Mouse (Mus musculus): ENCODE results near the gene Hdac2. TPM values are rescaled to one million over a fixed set of nuclear protein-coding genes. Genes with fewer than 3 reads are reported as not detected.

The Hdac2 gene
- total RNA-seq, 2 experiments from 2014 or later: 50.0 to 58.5 TPM

Other genes with a start within 250 kb of the Hdac2 start
- 10 to 100 TPM; 35.4 to 37.6 TPM for gene Marcks, start 164.4 kb downstream of the Hdac2 start, total RNA-seq (2021)

Measured in gastrocnemius, postnatal 25 days (tissue).